8 mouse cellular contexts compared by ENCODE assay signal in the genomic region with DNA sequence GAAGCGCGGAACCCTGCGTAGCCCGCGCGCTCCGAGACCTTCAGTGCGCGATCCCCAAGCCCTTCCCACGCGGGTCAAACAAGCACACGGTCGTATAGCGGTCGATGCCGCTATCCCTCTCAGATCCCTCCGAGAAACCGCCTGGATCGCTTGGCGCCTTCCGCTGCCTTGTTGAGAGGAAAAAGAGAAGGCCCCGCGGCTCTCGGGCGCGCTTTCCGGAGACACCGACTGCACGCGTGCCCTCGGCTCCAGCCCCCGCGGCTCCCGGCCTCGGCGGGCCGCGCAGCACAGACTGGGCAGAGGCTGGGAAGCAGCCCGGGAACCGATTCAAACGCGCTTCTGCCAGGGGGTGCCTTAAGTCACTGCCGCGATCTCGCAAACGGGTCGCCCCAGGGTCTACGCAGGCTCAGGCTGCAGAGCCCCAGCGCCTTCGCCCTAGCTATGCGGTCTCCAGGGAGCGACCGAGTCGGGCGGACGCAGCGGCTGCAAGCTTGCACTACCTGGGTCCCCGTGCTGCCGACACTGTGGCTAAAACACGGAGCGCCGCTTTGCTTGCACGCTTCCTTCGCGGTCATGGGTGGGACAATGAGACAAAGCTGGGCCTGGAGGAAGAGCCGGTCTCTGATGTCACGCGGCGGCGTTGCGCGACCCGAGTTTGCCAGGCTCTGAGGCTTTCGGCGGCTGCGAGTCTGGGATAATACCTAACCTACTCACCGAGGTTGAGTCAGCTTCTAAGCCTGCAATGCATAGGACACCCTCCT.
DNase-seq lines count a peak whose midpoint lies in the region; ATAC-seq lines count a peak whose summit lies in the region.

No protein-coding gene starts in this region.

- intact Hi-C loops in left cerebral cortex, postnatal 36 days (cut with DNase I): no loop called here

- no peaks in the 10 kb centered on the region for H3K9me3 ChIP-seq in heart, embryonic 12.5 days (replicated peaks)
- H3K9me3 ChIP-seq in neural tube, embryonic 13.5 days: no peaks in the 10 kb centered on the region

- H3K9ac ChIP-seq in heart, embryonic 12.5 days: peak overlapping the region; percentile 49
- H3K9ac ChIP-seq in neural tube, embryonic 13.5 days: peak overlapping the region; percentile 79

- peaks cover 46% of the 10 kb centered on the region for H3K27me3 ChIP-seq in heart, embryonic 12.5 days (replicated peaks)
- peaks cover 68% of the 10 kb centered on the region for H3K27me3 ChIP-seq in neural tube, embryonic 13.5 days

- no peaks in the 10 kb centered on the region for H3K36me3 ChIP-seq in heart, embryonic 12.5 days
- no peaks in the 10 kb centered on the region for H3K36me3 ChIP-seq in neural tube, embryonic 13.5 days

- no peak overlapping the region for H3K27ac ChIP-seq in heart, embryonic 12.5 days (ENCODE audit: poor library complexity, severe bottlenecking)
- H3K27ac ChIP-seq in neural tube, embryonic 13.5 days (replicated peaks): no peak overlapping the region

- peak overlapping the region; percentile 60 for H3K4me3 ChIP-seq in heart, embryonic 12.5 days
- peak overlapping the region; percentile 64 for H3K4me3 ChIP-seq in neural tube, embryonic 13.5 days

- WGBS in heart, embryonic 12.5 days: 1% methylated on average over 77 of the region's 77 CpGs
- WGBS in neural tube, embryonic 13.5 days: under 1% methylated on average over 77 of the region's 77 CpGs

- peak overlapping the region; percentile 98 for H3K4me2 ChIP-seq in heart, embryonic 12.5 days
- peak overlapping the region; percentile 89 for H3K4me2 ChIP-seq in neural tube, embryonic 13.5 days

- H3K4me1 ChIP-seq in heart, embryonic 12.5 days (replicated peaks): peaks cover 11% of the 10 kb centered on the region; the same call in 1 of the 2 replicates
- H3K4me1 ChIP-seq in neural tube, embryonic 13.5 days (replicated peaks): peaks cover 17% of the 10 kb centered on the region

- no peak for DNase-seq in heart, adult 8-10 months (ENCODE audit: low spot score)
- DNase-seq in cerebellum, adult 8-10 months: peak; percentile 3
- peak; percentile 33 for DNase-seq in left cerebral cortex, postnatal 36 days (ENCODE audit: low spot score in 2 of 2)
- no peak for DNase-seq in natural killer cell, adult 2 months (ENCODE audit: low spot score in 2 of 2)

- ATAC-seq in heart, embryonic 12.5 days (ENCODE audit: insufficient number of reproducible peaks, low FRiP score): peak; percentile 57; the same call in 1 of the 2 replicates
- ATAC-seq in granulocyte monocyte progenitor cell, adult 5-6 weeks (replicated peaks; ENCODE audit: poor library complexity, severe bottlenecking): peak; percentile 20
- ATAC-seq in neural tube, embryonic 13.5 days (ENCODE audit: low read depth): peak; percentile 89
- ATAC-seq in erythroid progenitor cell, adult 5-6 weeks (replicated peaks; ENCODE audit: low FRiP score, poor library complexity, severe bottlenecking): no peak

Comparison
In these comparisons a context has a peak if more than half of its experiments do, and no peak if none do; other contexts are left out.
1. DNase-seq: peak in cerebellum, adult 8-10 months (single experiment) and left cerebral cortex, postnatal 36 days (2 of 2); none in heart, adult 8-10 months (single experiment) and natural killer cell, adult 2 months (0 of 2).